Mouse (Mus musculus) urinary bladder, postnatal 14 days (tissue): ENCODE results near the gene Prcd.
"Not testable (repeated sequence)": the region's sequence is repeated elsewhere in the genome, so short reads cannot be mapped to it uniquely, and the experiment has no call there.

Experiments used
- DNase-seq: peaks from one replicate; pipeline ENCODE4 v3.0.0; 2021; ENCODE audit warnings: low spot score

Gene Prcd

DNA sequence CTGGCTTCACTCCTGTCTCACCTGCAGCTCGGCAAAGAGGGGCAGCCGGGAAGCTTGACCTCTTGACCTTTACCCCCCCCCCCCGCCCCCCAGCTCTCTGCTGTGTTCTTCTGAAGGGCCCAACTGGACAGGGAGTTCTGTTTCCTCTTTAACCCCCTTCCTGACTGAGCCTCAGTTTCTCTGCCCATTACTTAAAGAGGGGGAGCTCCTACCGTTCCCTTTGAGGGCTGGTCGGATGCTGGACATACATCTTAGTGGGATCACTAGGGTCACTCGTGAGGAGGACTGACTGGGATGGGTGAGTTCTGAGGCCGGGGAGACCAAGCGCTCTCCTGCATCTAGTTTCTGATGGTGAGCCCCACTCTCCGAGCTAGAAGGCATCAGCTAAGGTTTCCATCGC, at the start of gene Prcd:
Gene Prcd (plus strand): TSS at position 301 of the 400 bp plus-strand sequence.
- no peak for DNase-seq

GRCm38 (mm10) chr11:116604097-116604496, 49.2 kb upstream of the Prcd start:
- no peak for DNase-seq

DNA sequence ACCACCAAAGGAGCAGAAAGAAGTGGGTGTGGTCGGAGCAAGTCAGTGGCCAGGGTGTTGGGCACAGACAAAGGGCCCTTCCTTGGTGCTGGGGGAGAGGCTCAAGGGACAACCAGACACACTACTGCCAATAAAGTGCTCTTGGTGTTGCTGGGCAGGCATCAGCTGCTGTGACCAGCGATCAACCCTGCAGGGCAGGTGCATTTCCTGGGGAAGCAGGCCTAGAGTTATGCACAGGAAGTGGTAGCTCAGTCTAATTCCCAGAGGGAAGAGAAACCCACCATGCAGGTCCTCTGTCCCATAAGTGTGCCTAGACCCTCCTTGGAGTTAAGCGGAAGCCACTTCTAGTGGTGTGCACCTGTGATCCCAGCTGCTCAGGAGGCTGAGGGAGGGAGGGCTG, 45.6 kb upstream of the Prcd start:
- no peak for DNase-seq

- DNase-seq: no peak
Measured at GRCm38 (mm10) chr11:116609965-116610630, 43.2 kb upstream of the Prcd start.

GRCm38 (mm10) chr11:116611168-116611567, 42.2 kb upstream of the Prcd start:
- DNase-seq: not testable (repeated sequence)

DNA sequence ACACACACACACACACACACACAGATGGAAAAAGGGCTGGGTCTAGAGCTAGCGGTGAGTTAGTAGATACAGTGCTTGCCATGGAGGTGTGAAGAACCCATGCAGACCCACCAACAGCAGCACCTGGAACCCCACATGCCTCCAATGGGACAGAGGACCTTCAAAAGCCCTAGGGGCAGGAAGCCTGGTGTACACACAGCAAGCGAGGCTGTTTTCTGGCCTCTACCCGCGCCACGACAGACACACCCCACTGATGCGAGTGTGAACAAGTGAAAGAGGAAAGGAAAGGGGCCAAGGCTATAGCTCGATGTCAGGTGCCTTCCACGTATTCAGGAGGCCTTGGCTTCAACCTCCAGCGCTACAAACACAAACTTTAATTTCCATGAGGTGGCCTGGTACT, 41.5 kb upstream of the Prcd start:
- no peak for DNase-seq

DNA sequence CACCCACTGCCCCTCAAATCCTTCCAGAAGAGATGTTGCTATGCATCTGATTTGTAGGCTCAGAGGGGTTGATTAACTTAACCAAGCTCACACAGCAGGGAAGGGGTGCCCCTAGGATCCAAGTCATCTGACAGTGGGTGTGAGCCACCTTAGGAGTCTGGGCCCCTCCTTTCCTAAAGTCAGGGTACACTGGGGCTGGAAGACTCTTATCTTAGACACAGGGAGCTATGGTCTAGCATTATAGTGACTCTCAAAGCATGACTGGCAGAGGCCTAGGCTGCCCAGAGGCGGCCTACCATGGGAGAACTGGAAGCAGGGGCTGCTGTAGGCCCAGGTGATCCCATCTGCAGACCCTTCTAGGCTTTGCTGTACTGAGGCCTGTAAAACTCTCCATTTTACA, 40.8 kb upstream of the Prcd start:
- DNase-seq: no peak

- no peak for DNase-seq
Measured at GRCm38 (mm10) chr11:116613234-116613633, 40.1 kb upstream of the Prcd start.

DNA sequence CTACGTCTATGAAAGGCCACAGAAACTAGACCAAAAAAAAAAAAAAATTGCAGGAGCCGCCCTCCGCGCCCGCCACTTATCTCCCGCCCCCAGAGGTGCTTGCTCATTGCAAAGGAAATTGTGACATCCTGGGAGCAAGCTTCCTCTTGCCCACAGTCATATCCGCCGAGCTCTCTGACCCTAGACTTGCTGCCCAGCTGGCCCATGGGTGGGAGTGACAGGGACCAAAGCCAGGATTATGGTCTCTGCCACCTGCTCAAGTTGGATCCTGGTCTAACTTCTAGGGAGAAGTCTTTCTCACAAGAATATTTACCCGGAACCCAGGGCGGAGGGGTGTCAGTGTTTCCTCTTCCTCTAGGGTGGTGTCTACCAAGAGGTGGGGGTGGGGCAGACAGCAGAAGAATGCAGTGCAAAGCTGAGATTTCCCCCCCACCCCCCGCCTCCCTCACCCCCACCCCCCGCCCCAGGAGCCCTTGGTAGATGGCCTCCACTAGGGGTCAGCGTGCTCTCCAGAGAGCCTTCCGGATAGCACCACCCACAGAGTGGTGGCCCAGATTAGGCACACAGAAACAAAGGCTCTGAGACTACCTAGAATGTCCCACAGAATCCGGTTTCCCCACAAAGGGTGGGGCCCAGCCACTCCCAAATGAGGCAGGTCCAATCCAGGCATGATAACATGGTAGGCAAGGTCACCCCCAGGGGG, 37.4 kb upstream of the Prcd start:
- DNase-seq: peak; percentile 58

DNA sequence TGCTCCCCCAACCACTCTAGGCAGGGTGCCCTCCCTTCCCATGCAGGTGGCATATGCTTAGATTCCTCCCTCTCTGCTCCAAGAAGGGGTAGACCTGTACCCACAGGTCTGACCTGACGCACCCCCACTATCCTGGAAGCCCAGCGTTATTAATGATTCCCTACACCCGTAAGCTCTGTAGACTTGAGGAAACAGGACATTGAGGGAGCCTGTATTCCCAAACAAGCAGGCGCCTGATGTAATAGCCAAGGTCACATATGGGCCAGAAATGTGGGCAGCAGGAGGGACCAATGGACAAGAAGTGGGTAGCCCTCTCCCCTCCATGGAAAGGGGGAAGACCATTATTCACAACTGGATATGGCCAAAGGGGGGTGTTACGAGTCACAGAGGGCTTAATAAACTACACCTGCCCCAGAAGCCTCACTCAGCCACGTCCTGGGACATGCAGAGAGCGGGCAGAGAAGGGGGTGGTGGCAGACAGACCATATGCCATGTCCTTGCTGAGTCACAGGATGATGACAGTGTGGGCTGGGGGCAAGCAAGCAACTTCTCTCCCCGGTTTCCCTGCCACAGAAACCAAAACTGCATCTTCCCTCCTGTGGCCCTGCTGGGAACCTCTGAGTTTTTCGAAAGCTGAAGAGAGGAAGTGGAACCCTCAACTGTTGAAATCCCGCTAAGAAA, 36.8 kb upstream of the Prcd start:
- DNase-seq: no peak

- DNase-seq: no peak
Measured at GRCm38 (mm10) chr11:116617641-116618040, 35.7 kb upstream of the Prcd start.

GRCm38 (mm10) chr11:116618666-116619065, 34.7 kb upstream of the Prcd start:
- DNase-seq: no peak

DNA sequence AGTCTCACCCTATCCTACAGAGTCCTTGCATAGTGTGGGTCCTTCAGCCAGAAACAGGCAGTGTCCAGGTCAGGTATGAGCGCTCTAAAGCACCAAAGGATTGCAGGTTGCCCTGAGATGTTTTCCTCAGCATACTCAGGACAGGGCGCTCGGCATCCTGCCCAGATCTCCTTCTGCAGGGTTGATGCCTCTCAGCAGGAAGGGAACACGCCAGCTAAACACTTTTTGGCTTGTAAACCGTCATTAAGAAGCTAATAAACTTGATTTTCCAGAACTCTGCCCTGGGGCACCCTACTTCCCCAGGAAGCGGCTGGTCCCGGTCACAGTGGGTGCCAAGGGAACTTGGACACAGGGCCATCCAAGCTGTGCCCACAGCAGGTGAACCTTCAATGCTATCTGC, 34.2 kb upstream of the Prcd start:
- DNase-seq: peak; percentile 49

GRCm38 (mm10) chr11:116619561-116619960, 33.8 kb upstream of the Prcd start:
- no peak for DNase-seq

DNA sequence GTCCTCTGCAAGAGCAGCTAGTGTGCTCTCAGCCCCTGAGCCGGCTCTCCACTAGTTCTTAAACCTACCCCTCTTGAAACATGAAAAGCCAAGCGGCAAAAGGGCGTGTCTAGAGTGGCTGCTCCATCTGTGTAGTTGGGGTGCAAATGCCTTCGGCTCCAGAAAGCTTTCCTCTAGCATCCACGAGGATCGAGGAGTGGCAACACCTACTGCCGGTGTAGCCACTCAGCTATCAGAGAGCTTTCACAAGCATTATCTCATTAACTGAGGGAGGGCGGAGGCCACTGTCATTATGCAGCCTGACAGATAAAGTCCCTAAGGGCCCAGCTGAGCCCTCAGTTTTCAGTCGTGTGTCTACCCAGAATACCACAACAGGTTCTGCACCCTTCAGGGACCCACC, 33.3 kb upstream of the Prcd start:
- no peak for DNase-seq

DNA sequence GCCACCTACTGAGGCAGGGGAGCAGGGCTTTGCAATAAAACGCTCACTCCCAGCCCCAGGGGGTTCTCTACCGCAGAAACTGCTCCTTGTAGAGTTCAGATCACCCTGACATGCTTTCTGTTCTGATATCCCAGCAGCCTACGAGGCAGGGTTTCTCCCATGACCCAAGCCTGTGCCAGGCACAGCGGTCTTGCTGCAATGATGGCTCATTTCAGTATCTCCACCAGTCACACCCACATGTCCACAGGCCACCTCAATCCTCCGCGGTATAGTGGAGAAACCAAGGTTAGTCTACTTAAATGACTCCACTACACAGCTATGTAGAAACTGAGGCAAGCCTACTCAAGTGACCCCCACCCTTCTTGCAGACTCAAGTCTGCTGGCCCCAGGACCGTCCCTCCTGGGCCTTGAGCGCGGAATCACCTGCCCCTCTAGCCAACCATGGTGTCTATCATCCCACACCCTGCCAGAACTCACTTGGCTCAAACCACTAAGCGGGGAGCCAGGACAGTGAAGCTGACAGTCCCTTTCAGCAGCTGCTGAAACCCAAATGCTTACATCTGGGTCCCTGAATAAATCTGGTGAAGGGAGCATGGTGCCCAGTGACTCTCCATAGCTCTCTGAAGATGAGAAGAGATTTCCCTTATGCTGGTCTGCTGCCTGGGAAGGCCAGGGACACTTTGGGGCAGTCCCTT, 32.6 kb upstream of the Prcd start:
- no peak for DNase-seq

- peak; percentile 67 for DNase-seq
Measured at GRCm38 (mm10) chr11:116621258-116621704, 32.1 kb upstream of the Prcd start.

DNA sequence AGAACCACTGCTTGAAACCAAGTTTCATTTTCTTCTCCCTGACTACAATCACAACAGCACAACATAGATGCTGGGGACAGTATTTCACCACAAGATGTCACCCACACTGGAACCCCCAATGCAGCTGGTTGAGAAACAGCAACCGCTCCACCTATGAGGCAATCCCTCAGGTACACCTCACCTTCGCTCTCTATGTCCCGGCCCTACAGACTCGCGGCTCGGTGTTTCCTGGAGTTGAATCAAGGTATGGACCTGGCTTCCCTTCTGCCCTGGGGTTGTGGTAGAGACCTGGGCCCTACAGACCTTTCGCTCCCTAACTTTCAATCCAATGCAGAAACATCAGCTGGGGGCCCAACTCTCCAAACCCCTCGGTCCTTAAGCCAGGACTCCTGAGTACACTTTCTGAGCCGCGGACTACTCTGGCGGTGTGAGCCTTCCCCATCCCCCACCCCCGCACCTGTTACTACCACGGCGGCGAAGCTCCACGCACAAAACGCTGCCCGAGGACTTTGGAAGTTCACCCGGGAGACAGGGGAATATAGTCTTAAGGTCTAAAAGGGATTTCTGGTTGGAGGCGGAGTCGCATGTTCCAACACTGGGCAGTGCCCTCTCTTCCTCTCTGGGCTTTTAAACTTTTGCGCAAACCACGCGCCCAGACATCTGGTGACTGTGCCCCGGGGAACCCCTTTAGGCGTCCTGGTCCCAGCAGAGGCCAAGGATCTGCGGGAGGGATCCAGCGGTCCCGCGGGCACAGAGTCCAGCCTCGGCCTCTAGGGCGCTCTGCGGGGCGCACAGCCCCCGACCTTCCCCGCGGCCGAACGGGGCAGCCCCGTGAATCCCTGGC, 29.8 kb upstream of the Prcd start:
- no peak for DNase-seq

DNA sequence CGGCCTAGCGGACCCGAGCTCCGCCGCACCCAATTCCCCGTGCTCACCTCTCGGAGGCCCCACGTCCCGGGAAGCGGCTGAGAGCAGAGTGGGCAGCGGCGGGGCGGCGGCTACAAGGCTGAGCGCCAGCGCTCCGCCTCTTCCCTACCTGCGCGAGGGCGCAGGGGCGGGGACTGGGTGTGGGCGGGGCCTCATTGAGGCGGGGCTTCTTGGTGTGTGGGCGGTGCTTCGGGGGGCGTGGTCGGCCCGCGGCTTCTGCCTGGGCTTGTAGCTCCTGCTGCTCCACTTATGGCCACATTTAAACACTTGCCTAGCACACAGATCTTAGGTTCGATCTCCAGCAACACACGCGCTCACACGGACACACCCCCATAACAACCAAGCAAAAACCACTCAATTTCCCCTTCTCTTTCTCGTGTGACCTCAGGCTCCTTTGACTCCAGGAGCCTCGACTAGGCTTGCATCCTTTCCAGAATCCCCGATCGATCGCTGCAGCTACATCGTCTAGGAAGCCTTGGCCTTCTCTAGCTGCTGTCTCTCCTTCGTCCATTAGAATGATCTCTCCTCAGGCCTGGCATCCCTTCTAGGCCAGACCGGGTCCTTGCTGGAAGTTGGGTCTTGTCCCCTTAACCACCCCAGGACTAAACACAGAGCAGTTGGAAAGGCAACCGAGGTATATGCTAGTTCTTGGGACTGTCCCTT, 29.1 kb upstream of the Prcd start:
- DNase-seq: peak; percentile 87

GRCm38 (mm10) chr11:116625081-116626000, 28.0 kb upstream of the Prcd start:
- peak; percentile 50 for DNase-seq
